Mouse (Mus musculus): ENCODE results near the gene Knstrn. TPM values are rescaled to one million over a fixed set of nuclear protein-coding genes. Genes with fewer than 3 reads are reported as not detected.

The Knstrn gene
- total RNA-seq, 2 experiments from 2014 or later, result 1.7 to 2.1 TPM

DNA sequence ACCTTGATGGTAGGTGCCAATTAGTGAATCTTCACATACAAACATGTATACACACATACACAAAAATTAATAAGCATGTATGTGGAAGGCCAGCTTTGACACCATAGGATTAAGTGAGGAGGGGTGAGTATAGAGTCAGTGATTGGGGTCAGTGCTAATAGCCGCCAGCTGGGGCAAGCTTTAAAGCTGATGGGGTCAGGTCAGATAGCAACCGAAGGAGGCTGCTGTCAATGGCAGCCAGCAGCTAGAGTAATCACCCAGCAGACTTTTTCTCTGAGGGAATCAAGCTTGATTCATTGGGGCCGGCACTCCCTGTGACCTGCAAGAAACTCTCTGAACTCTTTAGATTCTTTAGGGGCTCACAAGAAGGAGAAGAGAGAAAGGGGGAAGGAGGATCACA lies 38.0 kb downstream of the Knstrn start:
- no peak for DNase-seq (ENCODE audit: extremely low spot score in 1 of 2, low spot score in 1 of 2)

DNA sequence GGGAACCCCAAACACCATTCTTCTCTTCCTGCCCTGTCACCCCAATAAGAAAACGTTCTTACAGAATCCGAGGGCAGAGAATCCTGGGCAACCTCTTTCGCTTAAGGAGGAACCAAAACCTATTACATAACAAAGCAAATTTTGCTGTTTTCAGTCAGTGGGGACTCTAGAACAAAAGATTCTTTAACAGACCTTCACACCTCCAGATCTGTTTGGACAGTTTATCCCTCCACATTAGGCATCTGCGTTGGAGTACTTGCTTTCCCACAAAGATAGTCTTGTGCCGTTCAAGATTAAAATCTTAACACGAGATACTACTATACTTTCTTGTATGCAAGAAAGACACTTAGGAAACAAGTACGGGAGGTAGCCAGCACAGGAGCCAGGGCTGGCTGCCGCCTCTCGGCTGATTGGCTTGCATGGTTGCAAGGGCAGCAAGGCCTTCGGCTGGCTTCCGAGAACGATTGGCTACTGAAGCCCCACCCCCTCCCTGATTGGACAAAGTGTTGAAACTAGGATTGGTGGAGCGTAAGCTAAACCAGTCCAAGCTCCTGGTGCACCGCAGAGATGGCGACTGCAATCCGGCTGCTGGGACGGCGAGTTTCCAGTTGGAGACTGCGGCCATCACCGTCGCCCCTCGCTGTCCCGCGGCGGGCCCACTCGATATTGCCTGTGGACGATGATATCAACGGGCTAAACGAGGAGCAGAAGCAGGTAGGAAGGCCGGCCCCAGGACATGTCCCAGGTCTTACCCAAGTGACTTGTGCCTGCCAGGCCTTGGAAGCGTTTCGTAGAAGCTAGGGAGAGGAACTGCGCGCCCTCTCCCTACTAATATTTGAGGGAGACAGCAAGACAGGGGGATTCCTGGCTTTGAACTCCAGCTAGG lies 47.9 kb downstream of the Knstrn start, which contains the start of gene Ivd:
Gene Ivd, plus strand, starts transcription at position 501 of the 886 bp plus-strand sequence.
- DNase-seq (ENCODE audit: extremely low spot score in 1 of 2, low spot score in 1 of 2), result peak; percentile 79 to 81

DNA sequence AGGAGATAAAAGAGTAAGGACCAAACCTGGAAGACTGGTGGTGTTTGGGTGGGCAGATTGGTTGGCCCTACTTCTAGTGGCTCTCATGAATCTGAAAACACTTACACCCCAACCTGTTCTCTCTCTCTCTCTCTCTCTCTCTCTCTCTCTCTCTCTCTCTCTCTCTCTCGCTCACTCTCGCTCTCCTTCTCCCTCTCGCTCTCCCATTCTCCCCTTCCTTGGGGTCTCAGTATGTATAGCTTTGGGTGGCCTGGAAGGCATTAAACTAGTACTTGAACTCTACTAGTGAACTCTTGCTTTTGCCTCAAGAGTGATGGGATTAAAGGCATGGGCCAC lies 48.5 kb downstream of the Knstrn start:
- no peak for DNase-seq (ENCODE audit: extremely low spot score in 1 of 2, low spot score in 1 of 2)

DNA sequence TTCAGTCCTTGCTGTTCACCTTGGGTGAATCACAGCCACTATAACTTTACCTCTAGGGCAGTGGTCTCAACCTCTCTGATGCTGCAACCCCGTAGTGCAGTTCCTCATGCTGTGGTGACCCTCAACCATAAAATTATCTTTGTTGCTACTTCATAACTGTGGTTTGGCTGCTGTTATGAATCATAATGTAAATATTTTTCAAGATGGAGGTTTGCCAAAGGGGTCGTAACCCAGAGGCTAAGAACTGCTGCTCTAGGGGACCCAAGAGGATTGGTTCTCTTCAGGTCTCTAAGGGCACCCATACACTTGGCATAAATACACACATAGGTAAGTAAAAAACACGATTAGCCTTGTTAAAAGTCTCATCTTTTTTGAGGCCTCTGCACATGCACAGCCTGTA lies 56.8 kb downstream of the Knstrn start:
- no peak for DNase-seq (ENCODE audit: extremely low spot score in 1 of 2, low spot score in 1 of 2)

DNA sequence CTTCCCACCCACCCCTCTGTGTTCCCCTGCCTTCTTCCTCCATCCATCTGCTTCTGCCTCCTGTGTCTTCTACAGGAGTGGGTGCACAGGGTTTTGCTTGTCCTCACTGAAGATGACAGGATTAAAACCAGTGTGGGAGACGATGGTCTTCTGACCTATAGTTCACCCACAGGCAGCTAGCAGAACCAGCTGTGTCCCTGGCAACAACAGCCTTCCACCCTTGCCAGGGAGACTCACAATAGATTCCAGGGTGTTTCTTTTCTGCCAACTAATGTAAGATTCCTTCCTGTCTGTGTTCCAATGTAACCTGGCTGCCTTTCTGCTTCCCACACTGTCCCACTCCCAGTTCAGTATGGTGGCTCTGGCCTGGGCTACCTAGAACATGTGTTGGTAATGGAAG lies 57.2 kb downstream of the Knstrn start:
- no peak for DNase-seq (ENCODE audit: extremely low spot score in 1 of 2, low spot score in 1 of 2)

DNA sequence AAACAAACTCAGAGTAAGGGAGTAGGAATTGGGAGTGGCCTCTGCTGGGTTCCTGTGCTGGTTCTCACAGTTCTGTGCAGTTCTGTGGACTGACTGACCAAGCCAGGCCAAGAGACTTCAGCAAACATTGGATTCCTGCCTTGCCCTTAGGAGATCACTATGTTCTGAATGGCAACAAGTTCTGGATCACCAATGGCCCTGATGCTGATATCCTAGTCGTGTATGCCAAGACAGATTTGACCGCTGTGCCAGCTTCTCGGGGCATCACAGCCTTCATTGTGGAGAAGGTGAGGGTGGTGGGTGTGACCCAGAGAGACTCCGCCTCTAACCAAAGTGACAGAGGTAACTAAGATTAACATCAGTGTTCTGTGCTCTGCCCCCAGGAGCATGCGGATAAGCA lies 59.2 kb downstream of the Knstrn start:
- DNase-seq (ENCODE audit: extremely low spot score in 1 of 2, low spot score in 1 of 2), result no peak

DNA sequence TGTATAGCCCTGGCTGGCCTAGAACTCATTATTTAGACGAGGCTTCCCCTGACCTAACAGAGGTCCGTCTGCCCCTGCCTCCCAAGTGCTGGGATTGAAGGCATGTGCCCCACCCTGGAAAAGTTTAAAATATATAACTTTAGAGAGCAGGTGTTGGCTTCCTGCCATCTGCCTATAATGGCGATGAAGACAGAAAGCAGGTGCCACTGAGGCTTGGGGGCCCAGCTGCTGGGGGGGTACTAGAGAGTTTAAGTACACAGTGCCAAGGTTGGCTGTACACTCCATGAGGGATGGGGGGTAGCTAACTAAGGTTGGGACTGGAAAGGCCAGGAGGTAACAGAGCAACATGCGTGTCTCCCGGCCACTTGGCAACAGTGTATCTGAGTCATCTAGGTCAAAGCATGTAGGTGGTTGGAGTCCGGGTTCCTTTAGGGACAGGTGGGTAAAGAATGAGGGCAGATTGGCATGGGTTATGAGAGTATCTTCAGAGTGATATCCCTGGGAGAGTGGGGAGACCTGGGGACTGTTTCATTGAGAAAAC lies 60.2 kb downstream of the Knstrn start:
- no peak for DNase-seq (ENCODE audit: extremely low spot score in 1 of 2, low spot score in 1 of 2)

DNA sequence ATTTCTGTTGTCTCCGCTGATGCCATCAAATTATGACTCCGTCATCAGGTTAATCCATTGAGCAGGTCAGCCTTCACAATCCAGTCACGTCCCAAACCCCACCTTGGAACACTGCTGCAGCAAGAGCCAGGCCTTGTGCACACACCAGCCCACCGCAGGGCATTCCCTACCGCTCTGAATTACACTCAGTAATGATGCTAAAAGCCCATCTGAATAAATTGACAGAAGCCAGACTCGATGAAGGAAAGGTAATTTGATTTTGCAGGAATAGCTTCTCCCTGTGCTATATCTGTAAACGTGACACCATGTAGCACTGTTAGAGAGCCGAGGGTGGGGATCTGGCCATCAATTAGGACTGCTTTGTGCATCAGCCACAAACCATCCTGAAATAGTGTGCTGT lies 61.5 kb downstream of the Knstrn start:
- DNase-seq (ENCODE audit: extremely low spot score in 1 of 2, low spot score in 1 of 2), result no peak

DNA sequence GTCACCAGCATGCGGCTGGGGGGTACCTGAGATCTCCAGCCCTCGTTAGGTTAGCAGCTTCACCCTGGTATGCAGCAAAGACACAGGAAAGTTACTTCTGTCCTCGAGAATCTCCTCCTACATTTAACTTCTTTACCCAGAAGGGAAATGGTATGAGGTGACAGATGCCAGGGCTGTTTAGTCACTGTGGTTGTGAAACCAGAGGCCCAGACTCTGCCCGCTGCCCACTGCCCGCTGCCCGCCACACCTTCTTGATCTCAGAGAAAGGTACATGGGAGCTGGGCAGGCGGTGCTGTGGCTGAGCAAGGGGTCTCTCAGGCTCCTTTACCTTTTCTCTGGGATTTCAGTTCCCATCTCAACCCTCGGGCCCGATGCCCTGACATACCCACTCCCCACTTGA lies 62.6 kb downstream of the Knstrn start:
- no peak for DNase-seq (ENCODE audit: extremely low spot score in 1 of 2, low spot score in 1 of 2)

DNA sequence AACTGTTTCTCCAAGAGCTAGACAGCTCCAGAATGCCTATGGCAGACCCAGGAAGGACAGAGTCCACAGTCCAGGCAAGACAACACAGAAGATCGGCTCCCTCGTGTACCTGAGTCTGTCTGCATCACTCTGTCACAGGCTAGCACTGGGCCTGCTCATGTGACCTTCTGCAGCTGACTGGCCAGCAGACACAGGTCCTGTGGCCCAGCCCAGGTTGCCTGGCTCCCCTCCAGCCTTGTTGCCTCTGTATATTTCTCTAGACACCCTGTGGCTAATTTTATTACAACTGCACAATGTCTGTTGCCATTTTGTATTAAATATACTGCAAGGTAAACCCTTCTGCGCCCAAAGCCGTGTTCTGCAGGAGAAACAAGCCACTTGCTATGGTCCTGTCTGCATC lies 67.2 kb downstream of the Knstrn start:
- DNase-seq (ENCODE audit: extremely low spot score in 1 of 2, low spot score in 1 of 2), result no peak

DNA sequence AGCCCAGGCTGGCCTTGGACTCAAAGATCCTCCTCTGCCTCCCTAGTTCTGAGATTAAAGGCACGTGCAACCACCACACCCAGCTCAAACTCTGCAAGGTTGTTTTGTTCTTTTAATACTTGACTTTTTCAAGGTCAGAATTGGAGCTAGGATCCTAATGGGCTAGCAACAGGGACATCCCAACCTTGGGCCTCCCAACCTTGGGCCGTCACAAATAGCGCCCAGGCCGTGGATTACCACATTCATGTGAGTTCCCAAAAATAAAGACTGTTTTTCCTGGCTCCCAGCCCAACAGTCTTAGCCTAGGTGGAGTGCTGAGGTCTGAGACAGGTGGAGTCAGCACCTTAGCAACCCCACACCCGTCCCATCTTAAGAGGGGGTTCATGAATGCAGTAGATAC lies 68.2 kb downstream of the Knstrn start:
- no peak for DNase-seq (ENCODE audit: extremely low spot score in 1 of 2, low spot score in 1 of 2)

DNA sequence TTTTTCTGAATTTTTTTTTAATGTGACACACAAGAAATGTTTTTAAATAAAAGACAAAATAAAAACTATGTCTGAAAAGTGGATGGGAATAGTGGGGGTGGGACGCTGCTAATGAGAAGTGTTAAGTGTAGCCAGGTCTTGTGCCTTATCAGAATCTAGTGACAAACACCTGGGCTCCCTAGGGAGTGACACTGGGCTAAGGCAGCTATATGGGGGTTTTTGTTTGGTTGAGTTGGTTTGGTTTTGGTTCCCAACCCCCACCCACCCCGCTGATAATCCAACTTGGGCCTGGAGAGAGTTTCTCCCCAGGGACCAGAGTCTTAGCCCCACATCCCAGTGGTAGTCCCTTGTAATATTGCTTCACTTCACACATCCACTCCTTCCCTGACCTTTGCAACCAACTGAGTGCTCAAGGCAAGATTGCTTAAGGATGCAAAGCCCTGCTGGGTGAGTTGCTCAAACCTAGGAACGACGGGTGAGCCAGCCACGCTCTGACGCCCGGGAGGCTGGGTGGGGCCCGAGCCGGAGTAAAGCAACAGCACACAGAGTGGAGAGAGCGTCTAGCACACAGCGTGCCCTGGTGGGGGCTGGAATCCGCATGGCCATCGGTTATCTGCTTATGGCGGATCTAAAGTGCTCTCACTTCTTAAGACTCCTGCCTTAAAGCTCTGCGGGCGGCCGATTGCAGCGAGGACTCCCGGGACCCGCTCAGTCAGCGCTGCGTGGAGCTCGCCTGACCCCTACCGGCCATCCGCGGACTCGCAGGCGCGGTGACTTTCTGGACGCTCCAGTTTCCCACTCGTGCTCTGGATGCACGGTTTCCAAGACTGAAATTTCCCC lies 69.3 kb downstream of the Knstrn start:
- DNase-seq (ENCODE audit: extremely low spot score in 1 of 2, low spot score in 1 of 2), result peak; percentile 96 to 98

DNA sequence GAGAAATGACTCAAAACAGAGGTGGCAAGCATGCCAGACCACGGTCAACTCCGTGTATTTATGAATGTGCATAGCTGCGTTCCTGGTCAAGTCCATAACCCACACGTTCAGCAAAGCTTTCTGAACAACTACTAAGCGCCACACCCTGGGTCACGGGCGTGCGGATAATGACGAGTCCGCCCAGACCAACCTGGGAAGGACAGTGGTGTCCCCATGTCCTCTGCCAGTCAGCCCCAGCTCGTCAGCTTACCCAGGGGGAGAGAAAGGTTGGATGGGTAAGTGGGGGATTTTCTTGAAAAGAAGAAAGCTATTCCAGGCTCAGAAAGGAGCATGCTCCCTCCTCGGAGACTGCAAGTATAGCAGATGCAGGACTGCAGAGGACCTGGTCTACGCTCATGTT lies 73.6 kb downstream of the Knstrn start:
- no peak for DNase-seq (ENCODE audit: extremely low spot score in 1 of 2, low spot score in 1 of 2)

DNA sequence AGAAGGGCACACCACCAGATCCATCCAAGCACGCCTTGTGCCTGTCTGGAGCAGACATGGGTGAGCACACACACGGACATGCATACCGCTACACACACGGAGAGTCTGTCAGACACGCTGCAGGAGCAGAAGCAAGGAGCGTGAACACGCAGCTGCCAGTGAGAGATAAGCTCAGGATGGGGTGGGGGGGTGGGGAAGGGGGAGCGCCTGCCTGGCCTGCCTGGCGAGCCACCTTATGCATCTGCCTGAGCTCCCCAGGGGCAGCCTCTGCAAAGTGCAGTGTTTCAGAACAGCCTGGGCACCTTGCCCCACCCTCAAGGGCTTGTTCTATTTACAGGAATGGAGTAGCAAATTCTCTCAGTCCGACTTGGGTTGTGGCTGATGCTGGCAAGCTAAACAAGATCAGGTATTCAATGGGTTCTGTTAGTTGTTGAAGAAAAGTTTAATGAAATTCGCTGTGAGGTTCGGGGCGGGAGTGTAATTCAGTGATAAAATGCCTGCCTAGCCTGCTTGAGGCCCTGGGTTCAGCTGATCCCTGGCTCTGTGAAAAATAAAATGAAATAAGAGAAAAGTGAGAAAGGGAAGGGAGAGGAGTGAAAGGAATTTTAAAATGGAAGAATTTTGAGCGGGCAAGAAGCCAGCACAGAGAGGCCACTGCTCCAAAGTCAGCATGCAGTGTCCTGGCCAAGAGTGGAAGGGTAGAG lies 74.2 kb downstream of the Knstrn start:
- no peak for DNase-seq (ENCODE audit: extremely low spot score in 1 of 2, low spot score in 1 of 2)

DNA sequence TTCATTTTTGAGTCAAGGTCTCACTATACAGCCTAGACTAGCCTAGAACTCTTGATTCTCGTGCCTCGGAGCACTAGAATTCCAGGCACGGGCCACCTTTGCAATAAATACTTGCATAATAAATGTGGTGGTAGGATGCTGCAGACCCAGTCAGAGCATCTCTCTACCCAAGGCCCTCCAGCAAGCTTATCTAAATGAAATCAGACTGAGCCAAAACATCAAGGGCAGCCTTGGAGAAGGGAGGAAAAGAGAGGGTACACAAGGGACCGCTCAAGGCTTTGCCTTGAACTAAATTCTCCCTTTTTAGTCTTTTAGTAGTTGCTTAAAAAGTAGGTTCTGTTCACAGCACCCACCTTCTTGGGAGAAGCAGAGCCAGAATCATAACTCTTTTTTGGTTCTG lies 77.4 kb downstream of the Knstrn start:
- DNase-seq (ENCODE audit: extremely low spot score in 1 of 2, low spot score in 1 of 2), result no peak

DNA sequence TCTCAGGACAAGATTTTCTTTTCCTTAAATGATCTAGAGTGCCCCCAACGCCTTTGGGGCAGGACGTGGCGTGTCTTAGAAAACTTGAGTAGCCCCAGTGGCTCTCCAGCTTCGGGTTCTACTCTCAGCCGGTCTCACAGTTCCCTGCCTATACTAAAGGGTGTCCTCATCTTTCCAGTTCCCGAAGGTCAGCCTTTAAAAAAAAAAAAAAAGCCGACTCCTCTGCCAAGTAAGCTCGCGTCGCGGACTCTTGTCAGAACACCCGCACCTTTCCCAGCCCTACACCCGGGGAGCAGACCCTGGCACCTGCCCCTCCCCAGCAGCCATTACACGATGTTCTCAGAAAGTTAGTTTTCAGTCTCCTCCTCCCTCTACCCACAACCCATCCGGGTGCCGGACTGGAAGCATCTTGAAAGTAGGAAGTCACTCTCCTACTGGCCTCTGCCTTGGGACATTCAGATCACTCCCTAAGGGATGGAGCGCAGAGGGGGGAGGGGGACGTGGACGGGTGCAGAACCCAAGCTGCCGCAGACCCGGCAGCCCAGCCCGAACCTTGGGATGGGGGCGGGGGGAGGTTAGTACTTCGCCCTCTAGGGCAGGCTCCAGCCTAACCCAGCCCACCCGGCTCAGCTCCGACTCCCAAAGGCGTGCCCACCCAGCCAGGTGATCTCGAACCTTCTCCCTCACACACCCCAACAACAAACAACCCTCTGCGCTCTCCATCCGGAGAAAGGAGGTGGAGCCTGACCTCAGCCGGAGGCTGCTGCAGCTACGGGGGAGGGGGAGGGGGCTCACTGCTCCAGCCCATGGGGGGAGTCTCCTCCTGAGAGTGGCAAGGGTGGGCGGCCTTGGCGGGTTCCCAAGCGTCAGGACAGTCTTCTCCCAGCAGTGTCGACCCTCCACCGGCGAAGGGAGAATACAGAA lies 82.4 kb downstream of the Knstrn start:
- DNase-seq (ENCODE audit: extremely low spot score in 1 of 2, low spot score in 1 of 2), result peak in 1 of 2 experiments; percentile 18

DNA sequence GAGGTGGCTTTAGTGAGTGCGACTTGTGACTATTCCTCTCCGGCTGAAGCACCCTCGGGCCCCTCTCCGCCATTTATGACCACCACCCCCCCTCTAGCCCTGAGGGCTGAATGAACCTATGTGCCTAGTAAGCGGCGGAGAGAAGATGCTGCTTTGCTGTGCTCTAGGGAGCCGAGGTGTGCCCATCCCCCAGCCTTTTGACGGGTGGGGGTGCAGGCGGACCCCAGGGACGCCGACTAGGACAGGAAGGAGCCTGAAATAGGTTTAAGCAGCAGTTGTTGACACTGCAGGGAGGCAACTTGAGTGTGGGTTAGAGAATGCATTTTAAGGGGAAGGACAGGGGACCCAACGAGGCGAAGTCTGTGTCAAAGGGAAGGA lies 83.1 kb downstream of the Knstrn start:
- peak in 1 of 2 experiments; percentile 30 for DNase-seq (ENCODE audit: extremely low spot score in 1 of 2, low spot score in 1 of 2)

DNA sequence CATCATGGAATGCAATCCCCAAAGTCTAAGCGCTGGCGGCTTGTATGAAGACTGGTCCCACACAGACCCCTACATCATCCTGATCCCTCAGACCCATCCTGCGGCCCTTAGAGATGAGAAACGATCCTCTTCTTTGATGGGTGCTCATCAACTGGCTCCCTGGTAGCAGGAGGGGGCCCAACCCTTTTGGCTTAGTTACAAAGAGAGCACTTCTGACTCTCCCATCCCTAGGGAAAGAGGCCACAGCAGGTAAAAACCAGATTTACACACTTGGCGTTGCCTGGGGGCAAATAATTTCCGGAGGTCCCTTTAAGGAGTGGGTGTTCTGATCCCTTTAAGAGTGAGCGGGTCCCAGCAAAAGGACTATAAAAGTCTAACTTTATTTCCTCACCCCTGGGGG lies 83.6 kb downstream of the Knstrn start:
- DNase-seq (ENCODE audit: extremely low spot score in 1 of 2, low spot score in 1 of 2), result no peak

DNA sequence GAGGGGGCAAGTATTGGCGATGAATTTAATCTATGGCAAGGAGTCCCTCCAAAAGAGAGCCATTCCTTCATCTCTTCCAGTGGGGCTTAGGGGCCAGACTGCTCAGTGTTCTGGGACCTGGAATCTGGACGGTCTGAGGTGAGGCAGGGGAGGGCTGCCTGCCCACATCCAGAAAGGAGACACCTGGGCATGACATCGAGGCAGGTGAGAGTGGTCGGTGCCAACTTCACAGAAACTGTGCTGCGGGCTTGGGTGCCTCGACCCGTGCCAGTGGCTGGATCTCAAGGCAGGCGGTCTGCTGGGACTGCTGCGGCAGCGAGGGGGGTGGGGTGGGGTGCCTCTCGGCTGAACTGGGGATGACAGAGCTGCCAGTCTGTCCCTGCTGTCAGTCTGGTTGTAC lies 84.0 kb downstream of the Knstrn start:
- no peak for DNase-seq (ENCODE audit: extremely low spot score in 1 of 2, low spot score in 1 of 2)

DNA sequence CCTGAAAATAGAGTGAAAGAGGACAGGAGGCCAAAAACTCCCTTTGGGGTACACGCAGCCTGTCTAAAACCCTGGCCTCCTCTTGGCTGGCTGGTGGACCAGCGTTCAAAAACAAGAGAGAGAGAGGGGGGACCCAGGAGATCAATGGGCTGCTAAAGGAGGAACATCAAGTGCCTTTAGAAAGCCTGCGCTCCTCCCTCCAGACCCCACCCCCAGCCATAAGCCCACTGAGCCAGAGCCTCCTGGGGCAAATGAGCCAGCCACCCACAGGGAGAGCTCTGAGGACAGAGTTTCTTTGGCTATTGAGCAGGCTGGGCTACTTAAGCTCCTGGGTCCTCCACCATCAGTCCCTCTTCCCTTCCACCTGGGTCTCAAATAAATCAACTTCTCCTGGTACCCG lies 85.0 kb downstream of the Knstrn start:
- DNase-seq (ENCODE audit: extremely low spot score in 1 of 2, low spot score in 1 of 2), result no peak
